Mouse (Mus musculus): ENCODE measurements around the gene Dhx16. TPM values are rescaled to one million over a fixed set of nuclear protein-coding genes. Genes with fewer than 3 reads are reported as not detected.

Gene Dhx16
- polyA plus RNA-seq, 1 experiment from 2014 or later: 70.4 TPM

DNA sequence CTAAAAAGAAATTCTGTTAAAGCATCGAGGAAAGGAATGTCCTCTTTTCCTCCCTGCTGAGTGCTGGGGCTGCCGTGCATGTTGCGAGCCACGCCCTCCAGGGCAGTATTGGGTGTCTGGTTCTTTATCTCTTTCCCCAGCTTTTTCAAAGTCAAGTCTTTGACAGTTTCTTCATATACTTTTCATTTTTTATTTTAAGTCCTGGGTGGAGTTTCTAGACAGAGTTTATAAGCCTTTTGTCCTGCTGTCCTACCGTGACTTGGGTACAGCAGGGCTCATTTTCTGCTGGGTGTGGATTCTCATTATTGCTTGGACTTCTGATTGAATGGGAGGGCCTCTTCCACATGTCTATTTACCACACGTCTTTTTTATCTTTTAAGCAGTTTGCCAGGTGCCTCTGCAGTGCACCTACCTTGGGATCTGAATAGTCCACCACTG is 40.3 kb downstream of the Dhx16 start:
- H3K9ac ChIP-seq (ENCODE audit: low read depth, low read length): peak overlapping the region; percentile 100
- WGBS: 38% methylated on average over 6 of the region's 6 CpGs

GRCm38 (mm10) chr17:35920384-35920783 is 40.8 kb downstream of the Dhx16 start:
- no peaks in the 10 kb centered on the region for H3K27me3 ChIP-seq (replicated peaks; ENCODE audit: control insufficient read depth, insufficient read depth, low read length)
- peak overlapping the region; percentile 99 for H3K4me2 ChIP-seq
- ATAC-seq (replicated peaks; ENCODE audit: low FRiP score): no peak
- peaks cover 11% of the 10 kb centered on the region for H3K36me3 ChIP-seq (ENCODE audit: control insufficient read depth, insufficient read depth, low read length)
- DNase-seq (ENCODE audit: low spot score): no peak
- H3K4me1 ChIP-seq (replicated peaks; ENCODE audit: control insufficient read depth, insufficient read depth, low read length): peaks cover 24% of the 10 kb centered on the region
- peak overlapping the region; percentile 100 for H3K9ac ChIP-seq (ENCODE audit: low read depth, low read length)
- H3K4me3 ChIP-seq (ENCODE audit: low read depth, low read length): peak overlapping the region; percentile 78; the same call in 1 of the 2 replicates
- 79% methylated on average over 1 of the region's 1 CpGs for WGBS
- no peaks in the 10 kb centered on the region for H3K9me3 ChIP-seq (ENCODE audit: control insufficient read depth, low read length)
- H3K27ac ChIP-seq (ENCODE audit: low read depth, low read length): peak overlapping the region; percentile 99

More for the DNA sequence above, 40.3 kb downstream of the Dhx16 start:
- Histone ChIP-seq H3K4me2 (peak overlapping the region; percentile 99), H3K27me3 (replicated peaks; ENCODE audit: control insufficient read depth, insufficient read depth, low read length) (no peaks in the 10 kb centered on the region), H3K27ac (ENCODE audit: low read depth, low read length) (peak overlapping the region; percentile 99), H3K4me3 (ENCODE audit: low read depth, low read length) (peak overlapping the region; percentile 78), H3K9me3 (ENCODE audit: control insufficient read depth, low read length) (no peaks in the 10 kb centered on the region), H3K4me1 (replicated peaks; ENCODE audit: control insufficient read depth, insufficient read depth, low read length) (peaks cover 25% of the 10 kb centered on the region), H3K36me3 (ENCODE audit: control insufficient read depth, insufficient read depth, low read length) (peaks cover 11% of the 10 kb centered on the region)
- DNase-seq (ENCODE audit: low spot score) (no peak), ATAC-seq (replicated peaks; ENCODE audit: low FRiP score) (peak; percentile 39)

- Histone ChIP-seq H3K9me3 (ENCODE audit: control insufficient read depth, low read length) (no peaks in the 10 kb centered on the region), H3K27ac (ENCODE audit: low read depth, low read length) (peak overlapping the region; percentile 99), H3K27me3 (replicated peaks; ENCODE audit: control insufficient read depth, insufficient read depth, low read length) (no peaks in the 10 kb centered on the region), H3K4me2 (peak overlapping the region; percentile 99), H3K36me3 (ENCODE audit: control insufficient read depth, insufficient read depth, low read length) (peaks cover 13% of the 10 kb centered on the region), H3K4me1 (replicated peaks; ENCODE audit: control insufficient read depth, insufficient read depth, low read length) (peaks cover 27% of the 10 kb centered on the region), H3K4me3 (ENCODE audit: low read depth, low read length) (no peak overlapping the region), H3K9ac (ENCODE audit: low read depth, low read length) (peak overlapping the region; percentile 100)
- 82% methylated on average over 5 of the region's 5 CpGs for WGBS
- ATAC-seq (replicated peaks; ENCODE audit: low FRiP score) (no peak), DNase-seq (ENCODE audit: low spot score) (no peak)
Measured at GRCm38 (mm10) chr17:35920862-35921562, 41.4 kb downstream of the Dhx16 start.

DNA sequence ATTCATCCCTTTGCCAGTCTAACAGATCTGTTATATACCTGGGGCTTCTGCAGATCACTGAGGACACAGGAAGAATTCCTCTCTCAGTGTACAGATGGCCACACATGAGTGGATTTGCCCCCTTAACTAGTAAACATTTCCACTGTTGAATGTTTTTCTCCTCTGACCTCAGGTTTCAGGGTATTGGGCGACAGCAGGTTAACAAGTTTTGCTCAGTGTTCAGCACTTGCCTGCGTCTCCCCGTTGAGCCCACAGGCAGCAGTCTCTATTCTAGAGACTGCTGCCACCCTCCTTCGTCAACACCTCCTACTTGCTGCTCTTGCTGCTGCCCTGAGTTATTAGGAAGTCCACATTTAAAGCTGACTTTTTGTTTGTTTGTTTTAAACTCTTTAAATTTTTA is 42.1 kb downstream of the Dhx16 start:
- H3K27ac ChIP-seq (ENCODE audit: low read depth, low read length): no peak overlapping the region
- no peak for ATAC-seq (replicated peaks; ENCODE audit: low FRiP score)
- 88% methylated on average over 4 of the region's 4 CpGs for WGBS
- no peak overlapping the region for H3K9ac ChIP-seq (ENCODE audit: low read depth, low read length)
- no peaks in the 10 kb centered on the region for H3K9me3 ChIP-seq (ENCODE audit: control insufficient read depth, low read length)
- peaks cover 34% of the 10 kb centered on the region for H3K4me1 ChIP-seq (replicated peaks; ENCODE audit: control insufficient read depth, insufficient read depth, low read length)
- H3K36me3 ChIP-seq (ENCODE audit: control insufficient read depth, insufficient read depth, low read length): peaks cover 20% of the 10 kb centered on the region
- H3K27me3 ChIP-seq (replicated peaks; ENCODE audit: control insufficient read depth, insufficient read depth, low read length): no peaks in the 10 kb centered on the region
- no peak overlapping the region for H3K4me3 ChIP-seq (ENCODE audit: low read depth, low read length)
- DNase-seq (ENCODE audit: low spot score): no peak
- no peak overlapping the region for H3K4me2 ChIP-seq

GRCm38 (mm10) chr17:35922566-35922965 is 42.9 kb downstream of the Dhx16 start:
- H3K36me3 ChIP-seq (ENCODE audit: control insufficient read depth, insufficient read depth, low read length): peaks cover 25% of the 10 kb centered on the region
- H3K4me1 ChIP-seq (replicated peaks; ENCODE audit: control insufficient read depth, insufficient read depth, low read length): peaks cover 39% of the 10 kb centered on the region
- no peaks in the 10 kb centered on the region for H3K27me3 ChIP-seq (replicated peaks; ENCODE audit: control insufficient read depth, insufficient read depth, low read length)
- DNase-seq (ENCODE audit: low spot score) (no peak), ATAC-seq (replicated peaks; ENCODE audit: low FRiP score) (no peak)
- H3K4me3 ChIP-seq (ENCODE audit: low read depth, low read length): no peak overlapping the region
- H3K27ac ChIP-seq (ENCODE audit: low read depth, low read length): no peak overlapping the region
- no peaks in the 10 kb centered on the region for H3K9me3 ChIP-seq (ENCODE audit: control insufficient read depth, low read length)
- 91% methylated on average over 3 of the region's 3 CpGs for WGBS
- no peak overlapping the region for H3K4me2 ChIP-seq
- no peak overlapping the region for H3K9ac ChIP-seq (ENCODE audit: low read depth, low read length)

DNA sequence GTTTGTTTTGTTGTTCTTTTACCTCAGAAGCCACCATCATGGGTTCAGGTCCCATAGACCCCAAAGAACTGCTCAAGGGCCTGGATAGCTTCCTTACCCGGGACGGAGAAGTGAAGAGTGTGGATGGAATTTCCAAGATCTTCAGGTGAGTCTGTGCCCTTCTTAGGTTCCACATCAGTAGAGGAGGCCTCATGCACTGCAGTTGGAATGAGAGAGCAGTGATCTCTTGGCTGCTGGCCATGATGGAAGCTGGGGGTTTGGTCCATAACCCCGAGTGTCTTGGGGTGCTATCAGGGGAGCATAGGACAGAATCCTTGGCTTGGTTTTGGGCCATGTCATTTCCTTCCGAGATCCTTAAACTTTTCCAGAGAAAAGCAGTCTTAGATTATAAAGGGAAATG is 43.7 kb downstream of the Dhx16 start:
- 89% methylated on average over 4 of the region's 4 CpGs for WGBS
- no peak overlapping the region for H3K9ac ChIP-seq (ENCODE audit: low read depth, low read length)
- peaks cover 44% of the 10 kb centered on the region for H3K4me1 ChIP-seq (replicated peaks; ENCODE audit: control insufficient read depth, insufficient read depth, low read length)
- H3K36me3 ChIP-seq (ENCODE audit: control insufficient read depth, insufficient read depth, low read length): peaks cover 32% of the 10 kb centered on the region
- no peak for DNase-seq (ENCODE audit: low spot score)
- no peak for ATAC-seq (replicated peaks; ENCODE audit: low FRiP score)
- H3K4me3 ChIP-seq (ENCODE audit: low read depth, low read length): no peak overlapping the region
- no peaks in the 10 kb centered on the region for H3K27me3 ChIP-seq (replicated peaks; ENCODE audit: control insufficient read depth, insufficient read depth, low read length)
- H3K4me2 ChIP-seq: no peak overlapping the region
- no peak overlapping the region for H3K27ac ChIP-seq (ENCODE audit: low read depth, low read length)
- H3K9me3 ChIP-seq (ENCODE audit: control insufficient read depth, low read length): no peaks in the 10 kb centered on the region

DNA sequence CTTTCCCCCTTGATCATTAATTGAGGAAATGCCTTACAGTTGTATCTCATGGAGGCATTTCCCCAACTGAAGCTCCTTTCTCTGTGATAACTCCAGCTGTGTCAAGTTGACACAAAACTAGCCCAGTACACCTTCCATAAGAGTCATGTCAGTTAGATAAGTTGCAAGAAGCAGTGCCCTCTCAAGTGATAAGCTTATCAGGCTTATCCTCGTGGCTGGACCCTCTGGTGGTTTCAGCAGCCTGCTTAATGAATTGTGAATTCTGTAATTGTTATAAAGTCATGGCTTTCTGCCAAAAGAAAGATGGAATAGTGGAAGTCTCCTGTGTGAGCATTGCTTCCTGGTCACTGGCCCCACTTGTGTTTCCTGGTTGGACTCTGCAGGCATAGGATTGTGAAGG is 47.9 kb downstream of the Dhx16 start:
- Histone ChIP-seq H3K4me2 (peak overlapping the region; percentile 32), H3K4me3 (ENCODE audit: low read depth, low read length) (no peak overlapping the region), H3K27ac (ENCODE audit: low read depth, low read length) (peak overlapping the region; percentile 73), H3K27me3 (replicated peaks; ENCODE audit: control insufficient read depth, insufficient read depth, low read length) (no peaks in the 10 kb centered on the region), H3K4me1 (replicated peaks; ENCODE audit: control insufficient read depth, insufficient read depth, low read length) (peaks cover 29% of the 10 kb centered on the region), H3K9ac (ENCODE audit: low read depth, low read length) (peak overlapping the region; percentile 44; the same call in 1 of the 2 replicates), H3K9me3 (ENCODE audit: control insufficient read depth, low read length) (no peaks in the 10 kb centered on the region), H3K36me3 (ENCODE audit: control insufficient read depth, insufficient read depth, low read length) (peaks cover 60% of the 10 kb centered on the region)
- WGBS: 16% methylated on average over 1 of the region's 1 CpGs
- DNase-seq (ENCODE audit: low spot score) (no peak), ATAC-seq (replicated peaks; ENCODE audit: low FRiP score) (peak; percentile 87)

- no peak overlapping the region for H3K4me2 ChIP-seq
- H3K27me3 ChIP-seq (replicated peaks; ENCODE audit: control insufficient read depth, insufficient read depth, low read length): no peaks in the 10 kb centered on the region
- no peaks in the 10 kb centered on the region for H3K9me3 ChIP-seq (ENCODE audit: control insufficient read depth, low read length)
- peaks cover 27% of the 10 kb centered on the region for H3K4me1 ChIP-seq (replicated peaks; ENCODE audit: control insufficient read depth, insufficient read depth, low read length)
- ATAC-seq (replicated peaks; ENCODE audit: low FRiP score) (no peak), DNase-seq (ENCODE audit: low spot score) (no peak)
- peaks cover 52% of the 10 kb centered on the region for H3K36me3 ChIP-seq (ENCODE audit: control insufficient read depth, insufficient read depth, low read length)
- H3K27ac ChIP-seq (ENCODE audit: low read depth, low read length): no peak overlapping the region
- no peak overlapping the region for H3K4me3 ChIP-seq (ENCODE audit: low read depth, low read length)
- no peak overlapping the region for H3K9ac ChIP-seq (ENCODE audit: low read depth, low read length)
- WGBS: 85% methylated on average over 2 of the region's 2 CpGs
Measured at GRCm38 (mm10) chr17:35929534-35929933, 49.9 kb downstream of the Dhx16 start.

- H3K36me3 ChIP-seq (ENCODE audit: control insufficient read depth, insufficient read depth, low read length): peaks cover 49% of the 10 kb centered on the region
- no peak overlapping the region for H3K9ac ChIP-seq (ENCODE audit: low read depth, low read length)
- H3K27ac ChIP-seq (ENCODE audit: low read depth, low read length): no peak overlapping the region
- no peak overlapping the region for H3K4me2 ChIP-seq
- H3K27me3 ChIP-seq (replicated peaks; ENCODE audit: control insufficient read depth, insufficient read depth, low read length): no peaks in the 10 kb centered on the region
- ATAC-seq (replicated peaks; ENCODE audit: low FRiP score): no peak
- 95% methylated on average over 12 of the region's 12 CpGs for WGBS
- H3K4me1 ChIP-seq (replicated peaks; ENCODE audit: control insufficient read depth, insufficient read depth, low read length): peaks cover 19% of the 10 kb centered on the region
- no peak overlapping the region for H3K4me3 ChIP-seq (ENCODE audit: low read depth, low read length)
- no peaks in the 10 kb centered on the region for H3K9me3 ChIP-seq (ENCODE audit: control insufficient read depth, low read length)
- DNase-seq (ENCODE audit: low spot score): no peak
Measured at GRCm38 (mm10) chr17:35930627-35931026, 51.0 kb downstream of the Dhx16 start.
